7 mouse cellular contexts compared by ENCODE assay signal in the genomic region with DNA sequence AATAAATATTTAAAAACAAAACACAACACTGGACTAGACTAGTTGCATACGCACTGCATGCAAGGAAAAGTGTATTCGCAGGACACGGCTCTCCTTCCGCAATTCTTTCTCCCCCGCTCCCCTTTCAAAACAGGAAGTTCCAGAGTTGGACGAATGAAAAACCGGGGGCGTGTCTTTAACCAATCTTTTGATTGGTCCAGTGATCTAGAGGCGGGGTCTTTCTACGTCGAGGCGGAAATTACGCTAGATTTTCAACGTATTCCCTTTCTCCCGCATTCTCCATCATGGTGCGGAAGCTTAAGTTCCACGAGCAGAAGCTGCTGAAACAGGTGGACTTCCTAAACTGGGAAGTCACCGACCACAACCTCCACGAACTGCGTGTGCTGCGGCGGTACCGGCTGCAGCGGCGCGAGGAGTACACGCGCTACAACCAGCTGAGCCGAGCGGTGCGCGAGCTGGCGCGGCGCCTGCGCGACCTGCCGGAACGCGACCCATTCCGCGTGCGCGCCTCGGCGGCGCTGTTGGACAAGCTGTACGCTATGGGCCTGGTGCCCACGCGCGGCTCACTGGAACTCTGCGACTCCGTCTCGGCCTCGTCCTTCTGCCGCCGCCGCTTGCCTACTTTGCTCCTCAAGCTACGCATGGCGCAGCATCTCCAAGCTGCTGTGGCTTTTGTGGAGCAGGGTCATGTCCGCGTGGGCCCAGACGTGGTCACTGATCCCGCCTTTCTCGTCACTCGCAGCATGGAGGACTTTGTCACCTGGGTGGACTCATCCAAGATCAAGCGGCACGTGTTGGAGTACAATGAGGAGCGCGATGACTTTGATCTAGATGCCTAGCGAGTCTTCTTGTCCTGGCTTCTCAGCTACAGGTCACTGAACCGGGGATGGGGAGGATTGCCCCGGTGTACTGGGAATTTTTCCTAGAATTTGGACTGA. TPM values are rescaled to one million over a fixed set of nuclear protein-coding genes. Genes with fewer than 3 reads are reported as not detected.
DNase-seq lines count a peak whose midpoint lies in the region; ATAC-seq lines count a peak whose summit lies in the region.

A gene (plus strand): TSS at position 253 of the 938 bp plus-strand sequence.

- H3K4me2 ChIP-seq in intestine, embryonic 15.5 days (replicated peaks) = peak within 1 kb of the TSS; percentile 83

- no peaks in the 10 kb centered on the region for H3K36me3 ChIP-seq in intestine, embryonic 15.5 days
- no peaks in the 10 kb centered on the region; the same call in 1 of the 2 replicates for H3K36me3 ChIP-seq in midbrain, embryonic 10.5 days

- WGBS in intestine, embryonic 15.5 days = under 1% methylated on average over 73 of the region's 73 CpGs
- under 1% methylated on average over 73 of the region's 73 CpGs for WGBS in midbrain, embryonic 10.5 days

- peak within 1 kb of the TSS; percentile 78 for H3K4me3 ChIP-seq in intestine, embryonic 15.5 days (replicated peaks)
- H3K4me3 ChIP-seq in midbrain, embryonic 10.5 days = peak within 1 kb of the TSS; percentile 92

- peak within 1 kb of the TSS; percentile 91 for H3K27ac ChIP-seq in intestine, embryonic 15.5 days
- H3K27ac ChIP-seq in midbrain, embryonic 10.5 days (replicated peaks) = peak within 1 kb of the TSS; percentile 89

- no peaks in the 10 kb centered on the region for H3K27me3 ChIP-seq in intestine, embryonic 15.5 days (replicated peaks)
- no peaks in the 10 kb centered on the region for H3K27me3 ChIP-seq in midbrain, embryonic 10.5 days (ENCODE audit: low read depth, poor library complexity, severe bottlenecking)

- intact Hi-C loops in gastrocnemius, postnatal 36 days (cut with DNase I) = no loop called here
- intact Hi-C loops in left cerebral cortex, postnatal 25 days (cut with DNase I) = loop anchor here (5.0 kb wide), 3 partner anchors 40 to 195 kb away; a partner anchor contains a TSS

- peak within 1 kb of the TSS; percentile 74 for H3K9ac ChIP-seq in intestine, embryonic 15.5 days

- H3K4me1 ChIP-seq in intestine, embryonic 15.5 days (replicated peaks) = peaks cover 6% of the 10 kb centered on the region; the same call in 1 of the 2 replicates
- peaks cover 22% of the 10 kb centered on the region for H3K4me1 ChIP-seq in midbrain, embryonic 10.5 days

- peak; percentile 92 for DNase-seq in adrenal gland, adult 2 months
- peak; percentile 89 for DNase-seq in embryo, embryonic 11.5 days (ENCODE audit: low read depth, low spot score)
- DNase-seq in gastrocnemius, postnatal 36 days = peak; percentile 80 to 83
- DNase-seq in left cerebral cortex, postnatal 25 days (ENCODE audit: low spot score in 2 of 2) = peak; percentile 90 to 97
- DNase-seq in midbrain, embryonic 10.5 days (ENCODE audit: low spot score) = peak; percentile 86
- peak; percentile 82 for DNase-seq in right cerebral cortex, postnatal 4 days

- H3K9me3 ChIP-seq in intestine, embryonic 15.5 days = no peaks in the 10 kb centered on the region
- H3K9me3 ChIP-seq in midbrain, embryonic 10.5 days (replicated peaks) = no peaks in the 10 kb centered on the region

- peak; percentile 97 for ATAC-seq in intestine, embryonic 15.5 days

RNA-seq across cellular contexts. Expression of the gene that starts here (rescaled TPM):
- 100 to 1,000 TPM in 1 of 2 experiments, 10 to 100 TPM in 1; 68.3 to 104 TPM for total RNA-seq in adrenal gland, adult 2 months (2021)
- 445 and 458 TPM in 2 replicates for polyA plus RNA-seq in adrenal gland, adult 2 months (2012; rRNA removed)
- 10 to 100 TPM; 40.0 to 46.9 TPM for total RNA-seq in gastrocnemius, postnatal 36 days (2021)
- polyA plus RNA-seq in intestine, embryonic 15.5 days (2015; fragmentation: Nextera tagmentation; extraction: Ambion mirVana) = 71.2 and 74.5 TPM in 2 replicates
- total RNA-seq in left cerebral cortex, postnatal 25 days (2021) = 10 to 100 TPM; 47.5 to 59.8 TPM
- 58.4 and 65.2 TPM in 2 replicates for polyA plus RNA-seq in midbrain, embryonic 10.5 days (2016; fragmentation: Nextera tagmentation; extraction: Ambion mirVana)

Comparison
In these comparisons a context has a peak if more than half of its experiments do, and no peak if none do; other contexts are left out.
1. Peak in every context shown above with its lines: DNase-seq, ATAC-seq, H3K4me3 ChIP-seq and H3K27ac ChIP-seq.